Mouse (Mus musculus) MEL (cell line): ENCODE data around the gene Icam5. TPM values are rescaled to one million over a fixed set of nuclear protein-coding genes. Genes with fewer than 3 reads are reported as not detected.

Experiments used
- DNase-seq: peaks from one replicate; pipeline ENCODE4 v3.0.0; 2011; ENCODE audit warnings: low read depth, low spot score
- H3K27ac ChIP-seq: 2 replicates; pipeline ENCODE4 v1.5.1; 2012; ENCODE audit warnings: low read depth, mild to moderate bottlenecking, control low read depth, low read length, moderate library complexity; ENCODE audit not compliant: control insufficient read depth
- H3K27me3 ChIP-seq, 2 experiments: fragments of 150-350 bp in 1 of 2; sonication (generic) in 1 of 2; 2 replicates each; pipeline ENCODE4 v1.6.1; 2012; ENCODE audit warnings: low read length in 2 of 2, mild to moderate bottlenecking in 2 of 2, improper control_type of control experiment in 1 of 2, moderate library complexity in 1 of 2; ENCODE audit not compliant: insufficient read depth in 2 of 2, control insufficient read depth in 1 of 2
- H3K36me3 ChIP-seq, 2 experiments: 2 replicates each; pipeline ENCODE4 v1.6.1; 2012 to 2014; ENCODE audit warnings: low read length in 2 of 2, improper control_type of control experiment in 1 of 2, inconsistent platforms in 1 of 2, mild to moderate bottlenecking in 1 of 2; ENCODE audit not compliant: insufficient read depth in 2 of 2, control insufficient read depth in 1 of 2
- H3K4me1 ChIP-seq, 2 experiments: fragments of 150-350 bp in 1 of 2; sonication (generic) in 1 of 2; 2 replicates each; pipeline ENCODE4 v1.6.1; 2012; ENCODE audit warnings: low read length in 2 of 2, improper control_type of control experiment in 1 of 2, mild to moderate bottlenecking in 1 of 2; ENCODE audit not compliant: insufficient read depth in 2 of 2, control insufficient read depth in 1 of 2
- H3K4me3 ChIP-seq, 2 experiments: fragments of 150-350 bp in 1 of 2; sonication (generic) in 1 of 2; 2 replicates each; pipeline ENCODE4 v1.5.1; 2012; ENCODE audit warnings: low read depth in 2 of 2, low read length in 2 of 2, mild to moderate bottlenecking in 2 of 2, moderate library complexity in 2 of 2, control low read depth in 1 of 2, improper control_type of control experiment in 1 of 2; ENCODE audit not compliant: control insufficient read depth in 1 of 2, insufficient read depth in 1 of 2
- H3K79me2 ChIP-seq: 2 replicates; pipeline ENCODE4 v1.6.1; 2012; ENCODE audit warnings: mild to moderate bottlenecking, low read length, moderate library complexity; ENCODE audit not compliant: control insufficient read depth, poor library complexity, insufficient read depth
- H3K9ac ChIP-seq: 2 replicates; pipeline ENCODE4 v1.6.1; 2012; ENCODE audit warnings: low read depth, mild to moderate bottlenecking, control low read depth, low read length, moderate library complexity; ENCODE audit not compliant: control insufficient read depth, poor library complexity, severe bottlenecking
- H3K9me3 ChIP-seq: fragments of 150-350 bp; sonication (generic); replicated peaks from 2 replicates; pipeline ENCODE4 v1.6.1; 2012; ENCODE audit warnings: mild to moderate bottlenecking, low read length, improper control_type of control experiment, moderate library complexity; ENCODE audit not compliant: insufficient read depth
- BHLHE40 ChIP-seq: IDR thresholded peaks from 2 replicates; pipeline ENCODE4 v1.6.1; 2012; ENCODE audit warnings: low read depth, mild to moderate bottlenecking, inconsistent platforms, low read length, improper control_type of control experiment, borderline replicate concordance
- CHD1 ChIP-seq: IDR thresholded peaks from 2 replicates; pipeline ENCODE4 v1.6.1; 2012; ENCODE audit warnings: low read depth, mild to moderate bottlenecking, inconsistent platforms, low read length, improper control_type of control experiment
- CHD2 ChIP-seq: IDR thresholded peaks from 2 replicates; pipeline ENCODE4 v1.6.1; 2011; ENCODE audit warnings: low read length, improper control_type of control experiment
- CTCF ChIP-seq, 3 experiments: IDR thresholded peaks in 2 of 3; conservative IDR thresholded peaks in 1 of 3; 2 replicates each; pipeline ENCODE4 v1.5.1; 2011 to 2012; ENCODE audit warnings: low read length in 3 of 3, low read depth in 2 of 3, mild to moderate bottlenecking in 2 of 3, improper control_type of control experiment in 1 of 3, inconsistent platforms in 1 of 3, mixed read lengths in 1 of 3, moderate library complexity in 1 of 3; ENCODE audit not compliant: control insufficient read depth in 1 of 3, insufficient read depth in 1 of 3, poor library complexity in 1 of 3, severe bottlenecking in 1 of 3
- ELF1 ChIP-seq: IDR thresholded peaks from 2 replicates; pipeline ENCODE4 v1.6.1; 2014; ENCODE audit warnings: low read depth, mild to moderate bottlenecking, inconsistent platforms, low read length, improper control_type of control experiment, moderate library complexity
- ETS1 ChIP-seq: IDR thresholded peaks from 2 replicates; pipeline ENCODE4 v1.6.1; 2012; ENCODE audit warnings: low read depth, mild to moderate bottlenecking, inconsistent platforms, low read length, improper control_type of control experiment, moderate library complexity
- GABPA ChIP-seq: IDR thresholded peaks from 2 replicates; pipeline ENCODE4 v1.6.1; 2012; ENCODE audit warnings: low read depth, mild to moderate bottlenecking, inconsistent platforms, low read length, improper control_type of control experiment, moderate library complexity
- GATA1 ChIP-seq: IDR thresholded peaks from 2 replicates; pipeline ENCODE4 v1.6.1; 2011; ENCODE audit warnings: low read depth, low read length, improper control_type of control experiment
- HCFC1 ChIP-seq: IDR thresholded peaks from 2 replicates; pipeline ENCODE4 v1.6.1; 2012; ENCODE audit warnings: low read depth, mild to moderate bottlenecking, inconsistent platforms, low read length, improper control_type of control experiment, moderate library complexity
- JUND ChIP-seq: IDR thresholded peaks from 2 replicates; pipeline ENCODE4 v1.6.1; 2011; ENCODE audit warnings: low read depth, mild to moderate bottlenecking, improper control_type of control experiment, low read length
- MAFK ChIP-seq: IDR thresholded peaks from 2 replicates; pipeline ENCODE4 v1.6.1; 2011; ENCODE audit warnings: low read depth, mild to moderate bottlenecking, low read length, improper control_type of control experiment, borderline replicate concordance
- MXI1 ChIP-seq: IDR thresholded peaks from 2 replicates; pipeline ENCODE4 v1.6.1; 2011; ENCODE audit warnings: mild to moderate bottlenecking, low read depth, low read length, improper control_type of control experiment
- NELFE ChIP-seq: IDR thresholded peaks from 2 replicates; pipeline ENCODE4 v1.6.1; 2011; ENCODE audit warnings: low read depth, low read length, improper control_type of control experiment
- POLR2A ChIP-seq, 2 experiments: IDR thresholded peaks; 2 replicates each; pipeline ENCODE4 v1.6.1; 2011 to 2012; ENCODE audit warnings: low read length in 2 of 2, mild to moderate bottlenecking in 2 of 2, control low read depth in 1 of 2, improper control_type of control experiment in 1 of 2, low read depth in 1 of 2, moderate library complexity in 1 of 2; ENCODE audit not compliant: control insufficient read depth in 1 of 2, insufficient read depth in 1 of 2, poor library complexity in 1 of 2
- POLR2AphosphoS5 ChIP-seq: IDR thresholded peaks from 2 replicates; pipeline ENCODE4 v1.6.1; 2012; ENCODE audit warnings: low read depth, borderline replicate concordance, mild to moderate bottlenecking, inconsistent platforms, low read length, moderate library complexity, mixed read lengths
- RAD21 ChIP-seq: IDR thresholded peaks from 2 replicates; pipeline ENCODE4 v1.6.1; 2011; ENCODE audit warnings: mild to moderate bottlenecking, low read depth, low read length, improper control_type of control experiment
- SMC3 ChIP-seq: IDR thresholded peaks from 2 replicates; pipeline ENCODE4 v1.6.1; 2011; ENCODE audit warnings: low read depth, low read length, improper control_type of control experiment
- TAL1 ChIP-seq: IDR thresholded peaks from 2 replicates; pipeline ENCODE4 v1.6.1; 2012; ENCODE audit warnings: mild to moderate bottlenecking, inconsistent platforms, low read length, moderate library complexity, mixed read lengths
- TBP ChIP-seq: IDR thresholded peaks from 2 replicates; pipeline ENCODE4 v1.8.0; 2011; ENCODE audit warnings: low read depth, low read length, improper control_type of control experiment
- UBTF ChIP-seq: IDR thresholded peaks from 2 replicates; pipeline ENCODE4 v1.6.1; 2012; ENCODE audit warnings: low read depth, mild to moderate bottlenecking, inconsistent platforms, low read length, improper control_type of control experiment, moderate library complexity, borderline replicate concordance; ENCODE audit not compliant: insufficient read depth
- USF1 ChIP-seq: IDR thresholded peaks from 2 replicates; pipeline ENCODE4 v1.6.1; 2014; ENCODE audit warnings: low read depth, mild to moderate bottlenecking, inconsistent platforms, low read length, improper control_type of control experiment, moderate library complexity
- ZC3H11A ChIP-seq: IDR thresholded peaks from 2 replicates; pipeline ENCODE4 v1.6.1; 2012; ENCODE audit warnings: low read depth, mild to moderate bottlenecking, inconsistent platforms, low read length, improper control_type of control experiment
- ZKSCAN1 ChIP-seq: IDR thresholded peaks from 2 replicates; pipeline ENCODE4 v1.6.1; 2012; ENCODE audit warnings: low read depth, mild to moderate bottlenecking, inconsistent platforms, low read length, improper control_type of control experiment, moderate library complexity
- ZMIZ1 ChIP-seq: IDR thresholded peaks from 2 replicates; pipeline ENCODE4 v1.6.1; 2012; ENCODE audit warnings: low read depth, mild to moderate bottlenecking, inconsistent platforms, low read length, improper control_type of control experiment, moderate library complexity
- ZNF384 ChIP-seq: IDR thresholded peaks from 2 replicates; pipeline ENCODE4 v1.6.1; 2012; ENCODE audit warnings: low read depth, mild to moderate bottlenecking, inconsistent platforms, low read length, improper control_type of control experiment
- polyA plus RNA-seq, 2 experiments: library from polyadenylated mRNA; stranded (reverse) in 1 of 2; unstranded in 1 of 2; fragments of >175 nt in 1 of 2; fragments of >200 nt in 1 of 2; gene quantifications; 2 replicates each; pipeline versions ENCODE4 v1.2.1 to v1.2.4; 2012; ENCODE audit warnings: low replicate concordance in 2 of 2, low read depth in 1 of 2; ENCODE audit not compliant: insufficient read length in 2 of 2, insufficient read depth in 1 of 2, missing spikeins in 1 of 2
- total RNA-seq: library from RNA; depleted of rRNA; stranded (reverse); fragments of 300-350 nt; gene quantifications from 2 replicates; pipeline ENCODE4 v1.2.3, GENCODE M21; 2012

Icam5 gene
- total and polyA plus RNA-seq, 3 experiments: 4.8 to 9.5 TPM; not detected in 1

- Histone ChIP-seq H3K27ac (peak overlapping the region; percentile 73), H3K9me3 (no peaks in the 10 kb centered on the region), H3K79me2 (no peaks in the 10 kb centered on the region), H3K4me1 (peaks cover 28 to 45% of the 10 kb centered on the region in 2 experiments), H3K36me3 (peaks cover 0 to 40% of the 10 kb centered on the region in 2 experiments; a peak in 2 of 4 replicates), H3K27me3 (no peaks in the 10 kb centered on the region), H3K4me3 (no peak overlapping the region), H3K9ac (peak overlapping the region; percentile 23)
- peak; percentile 88 for TF ChIP-seq TBP
- TF ChIP-seq TAL1: peak; percentile 99
- TF ChIP-seq POLR2A (IDR thresholded peaks at IDR 0.05; ENCODE audit: control insufficient read depth in 1 of 2, insufficient read depth in 1 of 2, low read depth in 1 of 2, low read length in 2 of 2, poor library complexity in 1 of 2): peak in 1 of 2 experiments; percentile 65; a peak in 2 of 4 replicates
- TF ChIP-seq GABPA: no peak
- TF ChIP-seq GATA1: peak; percentile 99
- peak; percentile 98 for DNase-seq
Measured at GRCm38 (mm10) chr9:21039779-21040178, 7.9 kb downstream of the Icam5 start.

- TF ChIP-seq ZKSCAN1 (no peak), MAFK (no peak), TBP (peak; percentile 84), MXI1 (no peak), CTCF (IDR thresholded peaks at IDR 0.05 in 2 of 3, conservative IDR thresholded peaks at IDR 0.05 in 1 of 3; ENCODE audit: control insufficient read depth in 1 of 3, insufficient read depth in 1 of 3, low read depth in 2 of 3, low read length in 3 of 3, poor library complexity in 1 of 3, severe bottlenecking in 1 of 3) (no peak), HCFC1 (no peak), ELF1 (no peak), RAD21 (no peak), TAL1 (peak; percentile 61), POLR2A (IDR thresholded peaks at IDR 0.05; ENCODE audit: control insufficient read depth in 1 of 2, insufficient read depth in 1 of 2, low read depth in 1 of 2, low read length in 2 of 2, poor library complexity in 1 of 2) (peak in 1 of 2 experiments; percentile 64; a peak in 2 of 4 replicates), JUND (no peak), CHD2 (no peak), ETS1 (no peak), SMC3 (no peak), USF1 (no peak), POLR2AphosphoS5 (no peak), NELFE (no peak), BHLHE40 (no peak), UBTF (no peak), ZMIZ1 (no peak), ZC3H11A (no peak), CHD1 (no peak), GATA1 (peak; percentile 64), ZNF384 (no peak)
- Histone ChIP-seq H3K4me1 (peaks cover 29 to 51% of the 10 kb centered on the region in 2 experiments), H3K4me3 (no peak overlapping the region), H3K36me3 (peaks cover 0 to 46% of the 10 kb centered on the region in 2 experiments; a peak in 2 of 4 replicates), H3K79me2 (no peaks in the 10 kb centered on the region), H3K9ac (peak overlapping the region; percentile 16; the same call in 1 of the 2 replicates), H3K27ac (peak overlapping the region; percentile 62), H3K9me3 (no peaks in the 10 kb centered on the region), H3K27me3 (no peaks in the 10 kb centered on the region)
- peak; percentile 96 for DNase-seq
Measured at GRCm38 (mm10) chr9:21041308-21041707, 9.4 kb downstream of the Icam5 start.
